Mouse (Mus musculus): Measurements from ENCODE around the gene Nub1. TPM values are rescaled to one million over a fixed set of nuclear protein-coding genes. Genes with fewer than 3 reads are reported as not detected.

Nub1 gene
- total and polyA plus RNA-seq, 2 experiments from 2014 or later: 61.0 to 88.6 TPM

DNA sequence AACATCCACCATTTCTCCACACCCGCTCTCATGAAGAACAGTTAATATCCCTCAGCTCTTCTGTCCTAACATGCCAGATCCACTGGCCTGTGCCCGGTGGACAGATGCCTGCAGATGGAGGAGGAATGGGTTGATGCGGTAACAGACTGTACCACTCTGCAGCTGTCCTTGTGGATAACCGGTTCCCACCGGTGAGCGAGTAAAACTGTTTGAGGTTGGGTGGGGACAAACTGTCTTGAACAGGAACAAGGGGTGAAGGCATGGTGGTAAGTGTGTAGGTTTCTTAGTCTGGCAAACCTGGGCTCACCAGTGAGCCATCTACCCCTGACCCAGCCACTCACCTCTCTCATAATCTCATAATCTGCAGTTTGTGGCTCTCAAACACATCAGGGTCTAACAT, 34.0 kb upstream of the Nub1 start:
- no peak overlapping the region for H3K4me3 ChIP-seq (ENCODE audit: low read depth, low read length)
- H3K4me2 ChIP-seq (ENCODE audit: low read depth): no peak overlapping the region
- H3K27me3 ChIP-seq (ENCODE audit: insufficient read depth, low read length): no peaks in the 10 kb centered on the region
- ATAC-seq: no peak
- no peak overlapping the region for H3K9ac ChIP-seq
- no peaks in the 10 kb centered on the region for H3K9me3 ChIP-seq (ENCODE audit: low read length)
- no peak overlapping the region for H3K27ac ChIP-seq (ENCODE audit: low read depth, low read length)
- TF ChIP-seq CTCF (IDR thresholded peaks at IDR 0.05; ENCODE audit: low read depth): no peak
- WGBS: 84% methylated on average over 6 of the region's 6 CpGs
- H3K4me1 ChIP-seq (ENCODE audit: insufficient read depth): no peaks in the 10 kb centered on the region
- no peak for DNase-seq
- no peaks in the 10 kb centered on the region for H3K36me3 ChIP-seq (ENCODE audit: insufficient read depth)

DNA sequence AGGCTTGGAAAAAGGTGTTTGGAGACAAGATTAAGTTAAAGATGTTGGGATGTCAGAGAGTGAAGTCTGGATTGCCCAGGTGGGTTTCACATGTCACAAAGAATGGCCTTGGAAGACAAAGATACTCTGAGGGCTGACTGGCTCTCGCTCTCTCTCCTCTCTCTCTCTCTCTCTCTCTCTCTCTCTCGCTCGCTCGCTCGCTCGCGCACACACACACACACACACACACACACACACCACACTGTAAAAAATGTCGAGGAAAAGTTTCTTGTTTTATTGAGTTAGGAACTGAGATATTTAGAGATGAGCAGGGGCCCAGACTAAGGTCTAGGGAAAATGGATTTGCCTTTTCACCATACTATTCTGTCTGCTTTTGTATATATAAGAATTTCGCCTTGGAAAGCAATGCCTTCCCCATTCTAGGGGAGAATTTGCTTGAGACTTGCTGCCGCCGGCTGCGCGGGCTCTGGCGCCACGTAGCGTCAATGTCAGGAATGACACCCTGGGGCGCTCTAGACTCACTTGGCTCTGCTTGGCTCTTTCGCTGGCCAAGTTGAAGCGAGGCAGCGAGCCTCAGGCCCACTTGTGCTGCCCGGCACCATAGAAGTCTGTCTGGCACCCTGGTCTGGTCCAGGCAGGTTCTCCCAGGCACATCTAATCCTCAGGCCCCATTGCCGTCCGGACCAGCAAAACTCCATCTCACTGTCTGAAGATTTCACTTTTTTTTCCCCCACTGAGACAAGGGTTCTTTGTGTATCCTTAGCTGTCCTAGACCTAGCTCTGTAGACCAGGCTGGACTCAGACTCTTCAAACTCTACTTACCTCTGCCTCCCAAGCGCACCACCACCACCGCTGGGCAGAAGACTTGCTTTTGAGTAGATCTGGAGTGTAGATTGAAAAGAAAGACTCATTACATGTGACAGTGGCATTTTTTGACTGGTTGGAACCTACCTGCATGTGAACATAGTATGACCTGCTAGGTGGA, 33.3 kb upstream of the Nub1 start:
- WGBS: 16% methylated on average over 25 of the region's 25 CpGs
- H3K4me2 ChIP-seq (ENCODE audit: low read depth): 0 out of 2 replicates have a peak overlapping the region, but pooled peaks have one; percentile 3
- H3K4me1 ChIP-seq (ENCODE audit: insufficient read depth): no peaks in the 10 kb centered on the region
- H3K27ac ChIP-seq (ENCODE audit: low read depth, low read length): no peak overlapping the region
- no peaks in the 10 kb centered on the region for H3K27me3 ChIP-seq (ENCODE audit: insufficient read depth, low read length)
- DNase-seq (peak; percentile 94), ATAC-seq (peak; percentile 80)
- TF ChIP-seq CTCF (IDR thresholded peaks at IDR 0.05; ENCODE audit: low read depth): peak; percentile 99
- no peak overlapping the region for H3K4me3 ChIP-seq (ENCODE audit: low read depth, low read length)
- no peak overlapping the region for H3K9ac ChIP-seq
- H3K36me3 ChIP-seq (ENCODE audit: insufficient read depth): no peaks in the 10 kb centered on the region
- no peaks in the 10 kb centered on the region for H3K9me3 ChIP-seq (ENCODE audit: low read length)

DNA sequence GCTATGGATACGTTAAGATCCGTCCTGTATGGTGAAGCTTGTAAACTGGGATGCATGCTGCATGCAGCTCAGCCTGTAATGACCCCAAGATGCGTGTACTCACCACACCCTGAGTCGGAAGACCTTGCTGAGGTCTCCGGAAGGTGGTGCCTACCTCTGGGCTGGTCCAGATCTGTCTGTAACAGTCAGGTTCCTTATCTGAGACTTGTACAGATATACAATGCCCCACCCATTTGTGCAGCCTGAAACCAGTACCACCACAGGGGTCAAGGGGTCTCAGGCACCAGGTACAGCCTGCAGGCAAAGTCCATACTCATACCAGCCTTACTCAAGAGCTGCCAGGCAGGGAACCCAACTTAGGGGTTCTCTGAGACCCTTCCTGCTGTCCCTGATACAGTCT, 32.6 kb upstream of the Nub1 start:
- Histone ChIP-seq H3K27me3 (ENCODE audit: insufficient read depth, low read length) (no peaks in the 10 kb centered on the region), H3K4me3 (ENCODE audit: low read depth, low read length) (no peak overlapping the region), H3K4me2 (ENCODE audit: low read depth) (no peak overlapping the region), H3K9me3 (ENCODE audit: low read length) (no peaks in the 10 kb centered on the region), H3K9ac (no peak overlapping the region), H3K4me1 (ENCODE audit: insufficient read depth) (no peaks in the 10 kb centered on the region), H3K36me3 (ENCODE audit: insufficient read depth) (no peaks in the 10 kb centered on the region), H3K27ac (ENCODE audit: low read depth, low read length) (no peak overlapping the region)
- DNase-seq (no peak), ATAC-seq (no peak)
- TF ChIP-seq CTCF (IDR thresholded peaks at IDR 0.05; ENCODE audit: low read depth): no peak
- 92% methylated on average over 5 of the region's 5 CpGs for WGBS

DNA sequence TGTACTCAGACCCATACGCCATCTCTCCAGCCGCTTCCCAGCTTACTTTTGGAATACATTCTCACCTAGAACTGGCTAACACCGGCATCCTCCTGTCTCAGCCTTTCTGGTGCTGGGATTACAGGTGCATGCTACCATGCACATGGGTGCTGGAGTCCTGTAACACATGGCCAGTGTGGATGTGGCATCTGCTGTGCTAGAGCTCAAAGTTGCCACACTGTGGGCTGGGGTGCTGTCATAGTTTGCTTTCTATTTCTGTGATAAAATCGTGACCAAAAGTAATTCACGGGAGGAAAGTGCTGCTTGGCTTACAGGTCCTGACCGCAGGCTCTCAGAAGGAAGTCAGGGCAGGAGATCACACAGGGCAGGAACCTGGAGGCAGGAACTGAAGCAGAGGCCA, 30.8 kb upstream of the Nub1 start:
- Histone ChIP-seq H3K27ac (ENCODE audit: low read depth, low read length) (no peak overlapping the region), H3K4me1 (ENCODE audit: insufficient read depth) (no peaks in the 10 kb centered on the region), H3K9me3 (ENCODE audit: low read length) (no peaks in the 10 kb centered on the region), H3K36me3 (ENCODE audit: insufficient read depth) (no peaks in the 10 kb centered on the region), H3K9ac (no peak overlapping the region), H3K27me3 (ENCODE audit: insufficient read depth, low read length) (no peaks in the 10 kb centered on the region), H3K4me2 (ENCODE audit: low read depth) (no peak overlapping the region), H3K4me3 (ENCODE audit: low read depth, low read length) (no peak overlapping the region)
- no peak for TF ChIP-seq CTCF (IDR thresholded peaks at IDR 0.05; ENCODE audit: low read depth)
- WGBS: 82% methylated on average over 6 of the region's 6 CpGs
- no peak for DNase-seq
- ATAC-seq: no peak

DNA sequence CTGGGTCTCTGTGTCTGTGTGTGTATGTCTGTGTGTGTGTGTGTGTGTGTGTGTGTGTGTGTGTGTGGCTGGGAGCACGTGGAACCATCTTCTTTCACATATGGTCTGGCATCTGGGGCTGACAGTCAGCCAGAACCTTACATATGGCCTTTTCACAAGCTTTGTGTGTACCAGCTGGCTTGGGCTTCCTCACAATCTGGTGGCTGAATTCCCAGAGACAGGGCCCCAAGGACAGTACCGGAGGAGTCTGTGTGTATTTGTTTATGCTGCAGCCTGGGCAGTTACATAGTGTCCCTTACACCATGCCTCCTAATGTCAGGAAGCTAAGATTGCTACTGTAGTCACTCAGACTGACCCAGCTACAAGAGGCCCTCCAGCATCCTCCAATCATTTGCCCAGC, 28.2 kb upstream of the Nub1 start:
- WGBS: 38% methylated on average over 2 of the region's 2 CpGs
- no peak overlapping the region for H3K4me3 ChIP-seq (ENCODE audit: low read depth, low read length)
- DNase-seq (peak; percentile 87), ATAC-seq (peak; percentile 55)
- H3K4me1 ChIP-seq (ENCODE audit: insufficient read depth): no peaks in the 10 kb centered on the region
- no peaks in the 10 kb centered on the region for H3K27me3 ChIP-seq (ENCODE audit: insufficient read depth, low read length)
- H3K36me3 ChIP-seq (ENCODE audit: insufficient read depth): no peaks in the 10 kb centered on the region
- no peak overlapping the region for H3K27ac ChIP-seq (ENCODE audit: low read depth, low read length)
- H3K9me3 ChIP-seq (ENCODE audit: low read length): no peaks in the 10 kb centered on the region
- no peak overlapping the region for H3K9ac ChIP-seq
- H3K4me2 ChIP-seq (ENCODE audit: low read depth): no peak overlapping the region
- no peak for TF ChIP-seq CTCF (IDR thresholded peaks at IDR 0.05; ENCODE audit: low read depth)

DNA sequence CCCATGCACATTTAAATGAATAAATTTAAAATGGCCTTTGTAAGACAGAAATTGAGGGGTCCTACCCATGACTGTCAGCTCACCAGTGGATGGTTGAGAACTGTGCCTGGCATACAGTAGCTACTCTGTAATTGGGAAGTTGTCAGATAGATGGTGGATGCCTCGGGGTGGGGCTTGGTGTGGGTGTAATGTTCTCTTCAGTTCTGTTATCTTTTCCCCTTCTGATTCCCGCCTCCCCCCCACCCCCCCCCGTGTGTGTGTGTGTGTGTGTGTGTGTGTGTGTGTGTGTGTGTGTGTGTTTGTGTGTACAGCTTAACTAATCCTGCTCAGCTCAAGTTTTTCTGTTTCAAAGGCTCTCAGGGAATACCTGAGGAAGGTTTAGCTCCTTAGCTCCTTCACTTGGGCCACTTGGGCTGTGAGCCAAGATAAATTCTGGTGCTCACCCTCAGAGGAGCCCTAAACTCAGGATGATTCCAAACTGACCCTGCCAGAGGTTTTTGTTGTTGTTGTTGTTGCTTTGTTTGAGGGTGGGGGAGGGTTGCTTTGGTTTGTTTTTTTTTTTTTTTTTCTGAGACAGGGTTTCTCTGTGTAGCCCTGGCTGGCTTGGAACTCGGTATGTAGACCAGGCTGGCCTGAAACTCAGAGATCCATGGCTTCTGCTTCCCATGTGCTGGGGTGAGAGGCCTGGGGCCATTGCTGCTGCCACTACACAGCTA, 25.5 kb upstream of the Nub1 start:
- 74% methylated on average over 3 of the region's 4 CpGs for WGBS

DNA sequence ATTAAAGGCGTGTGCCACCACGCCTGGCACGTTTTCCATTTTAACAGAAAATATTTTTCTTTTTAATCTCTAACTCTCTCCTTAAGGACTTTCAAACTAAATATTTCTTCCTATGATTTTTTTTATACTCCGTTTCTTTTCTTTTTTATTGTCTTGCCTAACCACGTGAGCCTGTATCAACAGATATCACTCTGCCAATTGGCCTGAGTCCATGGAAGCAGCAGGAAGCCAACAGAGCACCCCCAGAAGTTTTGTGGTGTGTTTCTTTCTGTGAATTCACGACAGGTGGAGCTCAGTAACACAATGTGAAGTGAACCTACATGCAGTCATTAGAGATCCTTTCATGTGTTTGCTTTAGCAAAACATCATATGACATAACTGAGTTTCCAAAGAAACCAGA, 23.9 kb upstream of the Nub1 start:
- H3K4me2 ChIP-seq (ENCODE audit: low read depth): no peak overlapping the region
- no peak for ATAC-seq
- no peak for TF ChIP-seq CTCF (IDR thresholded peaks at IDR 0.05; ENCODE audit: low read depth)
- H3K4me3 ChIP-seq (ENCODE audit: low read depth, low read length): no peak overlapping the region
- WGBS: 71% methylated on average over 6 of the region's 6 CpGs
- H3K9me3 ChIP-seq (ENCODE audit: low read length): no peaks in the 10 kb centered on the region
- H3K36me3 ChIP-seq (ENCODE audit: insufficient read depth): no peaks in the 10 kb centered on the region
- H3K27me3 ChIP-seq (ENCODE audit: insufficient read depth, low read length): no peaks in the 10 kb centered on the region
- DNase-seq: no peak
- H3K27ac ChIP-seq (ENCODE audit: low read depth, low read length): no peak overlapping the region
- H3K4me1 ChIP-seq (ENCODE audit: insufficient read depth): no peaks in the 10 kb centered on the region
- H3K9ac ChIP-seq: no peak overlapping the region

More for the DNA sequence above, 25.5 kb upstream of the Nub1 start:
- no peak overlapping the region for H3K4me2 ChIP-seq (ENCODE audit: low read depth)
- H3K9ac ChIP-seq: no peak overlapping the region
- H3K36me3 ChIP-seq (ENCODE audit: insufficient read depth): no peaks in the 10 kb centered on the region
- H3K9me3 ChIP-seq (ENCODE audit: low read length): no peaks in the 10 kb centered on the region
- H3K27ac ChIP-seq (ENCODE audit: low read depth, low read length): no peak overlapping the region
- DNase-seq: no peak
- TF ChIP-seq CTCF (IDR thresholded peaks at IDR 0.05; ENCODE audit: low read depth): no peak
- H3K4me1 ChIP-seq (ENCODE audit: insufficient read depth): no peaks in the 10 kb centered on the region
- H3K27me3 ChIP-seq (ENCODE audit: insufficient read depth, low read length): no peaks in the 10 kb centered on the region
- H3K4me3 ChIP-seq (ENCODE audit: low read depth, low read length): no peak overlapping the region
- ATAC-seq: no peak
